Mouse (Mus musculus): ENCODE measurements around the gene Pcx. TPM values are rescaled to one million over a fixed set of nuclear protein-coding genes. Genes with fewer than 3 reads are reported as not detected.

Gene Pcx
- total and polyA plus RNA-seq, 3 experiments = 39.0 to 52.5 (median 44.8) TPM

DNA sequence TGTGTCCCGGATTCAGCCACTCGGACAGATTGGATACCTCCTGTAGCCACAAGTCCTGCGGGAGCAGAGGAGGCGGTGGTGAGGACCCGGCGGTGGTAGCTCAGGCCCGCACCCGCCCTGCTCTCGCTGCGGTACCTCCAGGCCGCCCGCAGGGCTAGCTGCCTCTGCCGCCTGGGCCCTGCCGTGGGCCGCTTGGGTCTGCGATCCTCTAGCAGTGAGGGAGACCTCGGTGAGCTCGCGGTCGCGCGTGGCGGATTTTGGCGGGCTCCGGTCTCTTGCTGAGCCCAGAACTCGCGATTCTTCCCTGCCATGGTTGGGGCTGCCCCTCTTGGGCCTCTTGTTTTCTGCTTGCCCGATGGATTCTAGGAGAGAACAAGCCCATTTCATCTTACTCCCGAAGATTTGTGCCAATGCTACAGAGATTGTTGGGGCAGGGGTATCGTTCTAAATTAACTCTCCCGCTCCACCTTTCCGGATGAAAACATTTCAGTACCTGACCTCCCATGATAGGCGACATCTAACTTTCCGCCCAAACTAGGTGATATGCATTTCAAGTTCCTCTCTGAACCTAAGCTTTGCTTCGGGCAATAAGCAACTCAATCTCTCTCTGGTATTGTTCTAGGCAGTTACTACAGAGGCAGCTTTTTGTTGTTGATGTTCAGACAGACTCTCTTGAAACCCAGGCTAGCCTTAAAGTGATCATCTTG, 115.7 kb downstream of the Pcx start:
- peak overlapping the region; percentile 97 for H3K4me3 ChIP-seq
- H3K36me3 ChIP-seq (ENCODE audit: control insufficient read depth, insufficient read depth, low read length) = no peaks in the 10 kb centered on the region
- H3K79me2 ChIP-seq (replicated peaks; ENCODE audit: control insufficient read depth, insufficient read depth, low read length) = no peaks in the 10 kb centered on the region; the same call in 1 of the 2 replicates
- H3K4me1 ChIP-seq (ENCODE audit: control insufficient read depth, insufficient read depth, low read length) = peaks cover 4% of the 10 kb centered on the region
- no peak for TF ChIP-seq POLR2A (IDR thresholded peaks at IDR 0.05; ENCODE audit: insufficient read depth, low read depth, low read length)
- TF ChIP-seq EP300 (IDR thresholded peaks at IDR 0.05; ENCODE audit: insufficient read depth, low read depth, low read length) = no peak
- TF ChIP-seq CTCF (IDR thresholded peaks at IDR 0.05) = no peak
- DNase-seq = no peak
- no peaks in the 10 kb centered on the region for H3K27me3 ChIP-seq (ENCODE audit: control insufficient read depth, insufficient read depth, low read length)
- H3K9ac ChIP-seq (ENCODE audit: low read depth, low read length) = peak overlapping the region; percentile 99
- H3K27ac ChIP-seq = peak overlapping the region; percentile 94
- 1% methylated on average over 35 of the region's 35 CpGs for WGBS
- intact Hi-C loops (cut with DNase I) = loop anchor here (5.0 to 10.0 kb wide), 3 partner anchors 129 to 336 kb away; partner anchors contain the start of genes 2010003K11Rik, Ctsf and Mrpl11

DNA sequence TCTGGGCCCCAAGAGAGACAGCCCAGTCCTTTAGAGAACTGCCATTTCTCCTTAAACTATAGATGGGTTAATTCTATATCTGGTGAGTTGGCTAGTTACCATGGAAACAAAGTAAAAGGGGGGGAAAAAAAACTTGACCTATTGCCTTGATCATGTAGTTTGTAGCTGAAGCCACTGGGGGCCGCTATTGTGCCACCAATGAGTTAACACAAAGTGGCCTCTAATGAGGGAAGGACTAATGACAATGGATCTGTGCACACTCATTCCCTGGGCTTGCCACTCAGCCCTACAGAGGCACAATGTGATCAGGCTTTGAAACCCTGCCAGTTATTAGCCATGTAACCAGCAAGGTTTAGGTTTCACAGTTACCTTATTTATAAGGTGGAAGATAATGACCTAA, 118.5 kb downstream of the Pcx start:
- H3K79me2 ChIP-seq (replicated peaks; ENCODE audit: control insufficient read depth, insufficient read depth, low read length) = no peaks in the 10 kb centered on the region; the same call in 1 of the 2 replicates
- no peaks in the 10 kb centered on the region for H3K36me3 ChIP-seq (ENCODE audit: control insufficient read depth, insufficient read depth, low read length)
- H3K4me3 ChIP-seq = no peak overlapping the region
- 0 out of 2 replicates have a peak, but pooled peaks cover under 1% of the 10 kb centered on the region for H3K27me3 ChIP-seq (ENCODE audit: control insufficient read depth, insufficient read depth, low read length)
- no peak overlapping the region for H3K9ac ChIP-seq (ENCODE audit: low read depth, low read length)
- 0% methylated on average over 1 of the region's 1 CpGs for WGBS
- intact Hi-C loops (cut with DNase I) = loop anchor here (1.0 to 10.0 kb wide), 4 partner anchors 114 to 333 kb away; partner anchors contain the start of genes 2010003K11Rik, Ctsf and Mrpl11
- H3K4me1 ChIP-seq (ENCODE audit: control insufficient read depth, insufficient read depth, low read length) = peaks cover 4% of the 10 kb centered on the region
- 0 out of 2 replicates have a peak, but pooled peaks have one; percentile 47 for TF ChIP-seq EP300 (IDR thresholded peaks at IDR 0.05; ENCODE audit: insufficient read depth, low read depth, low read length)
- peak; percentile 88 for TF ChIP-seq CTCF (IDR thresholded peaks at IDR 0.05)
- no peak for TF ChIP-seq POLR2A (IDR thresholded peaks at IDR 0.05; ENCODE audit: insufficient read depth, low read depth, low read length)
- DNase-seq = peak in 1 of 2 experiments; percentile 67
- H3K27ac ChIP-seq = no peak overlapping the region

DNA sequence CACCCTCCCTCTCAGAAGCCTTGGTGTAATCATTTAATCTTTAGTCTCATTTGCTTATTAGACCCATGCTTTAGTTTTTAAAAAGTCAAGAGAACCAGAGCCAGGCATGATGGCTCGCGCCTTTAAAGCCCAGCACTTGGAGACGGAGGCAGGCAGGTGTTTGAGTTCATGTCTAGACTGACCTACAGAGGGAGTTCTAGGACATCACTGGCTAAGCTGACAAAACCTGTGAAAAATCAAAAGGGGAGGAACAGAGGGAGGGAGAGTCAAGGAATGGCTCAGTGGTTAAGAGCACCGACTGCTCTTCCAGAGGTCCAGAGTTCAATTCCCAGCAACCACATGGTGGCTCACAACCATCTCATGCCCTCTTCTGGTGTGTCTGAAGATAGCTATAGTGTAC, 125.7 kb downstream of the Pcx start:
- Histone ChIP-seq H3K9ac (ENCODE audit: low read depth, low read length) (no peak overlapping the region), H3K27ac (no peak overlapping the region), H3K27me3 (ENCODE audit: control insufficient read depth, insufficient read depth, low read length) (peaks cover 2% of the 10 kb centered on the region; the same call in 1 of the 2 replicates), H3K79me2 (replicated peaks; ENCODE audit: control insufficient read depth, insufficient read depth, low read length) (no peaks in the 10 kb centered on the region), H3K4me3 (no peak overlapping the region), H3K4me1 (ENCODE audit: control insufficient read depth, insufficient read depth, low read length) (no peaks in the 10 kb centered on the region), H3K36me3 (ENCODE audit: control insufficient read depth, insufficient read depth, low read length) (no peaks in the 10 kb centered on the region)
- TF ChIP-seq POLR2A (IDR thresholded peaks at IDR 0.05; ENCODE audit: insufficient read depth, low read depth, low read length) (no peak), EP300 (IDR thresholded peaks at IDR 0.05; ENCODE audit: insufficient read depth, low read depth, low read length) (no peak), CTCF (IDR thresholded peaks at IDR 0.05) (no peak)
- 60% methylated on average over 4 of the region's 4 CpGs for WGBS
- intact Hi-C loops (cut with DNase I) = no loop called here
- DNase-seq = no peak

DNA sequence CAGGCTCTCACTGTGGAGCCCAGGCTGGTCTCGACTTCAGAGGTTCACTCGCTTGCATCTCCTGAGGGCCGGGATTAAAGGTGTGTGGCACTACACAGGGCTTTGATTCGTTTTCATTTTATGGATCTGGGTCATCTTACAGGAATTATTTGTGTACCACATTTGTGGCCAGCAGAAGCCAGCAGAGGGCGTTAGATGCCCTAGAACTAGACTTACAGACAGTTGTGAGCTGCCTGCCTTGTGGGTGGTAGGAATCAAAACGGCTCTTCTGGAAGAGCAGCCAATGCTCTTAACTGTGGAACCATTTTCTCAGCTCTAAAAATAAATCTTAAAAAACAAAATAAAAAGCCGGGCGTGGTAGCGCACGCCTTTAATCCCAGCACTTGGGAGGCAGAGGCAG, 134.0 kb downstream of the Pcx start:
- Histone ChIP-seq H3K4me3 (no peak overlapping the region), H3K27me3 (ENCODE audit: control insufficient read depth, insufficient read depth, low read length) (no peaks in the 10 kb centered on the region), H3K4me1 (ENCODE audit: control insufficient read depth, insufficient read depth, low read length) (no peaks in the 10 kb centered on the region), H3K9ac (ENCODE audit: low read depth, low read length) (no peak overlapping the region), H3K36me3 (ENCODE audit: control insufficient read depth, insufficient read depth, low read length) (no peaks in the 10 kb centered on the region), H3K27ac (no peak overlapping the region), H3K79me2 (replicated peaks; ENCODE audit: control insufficient read depth, insufficient read depth, low read length) (no peaks in the 10 kb centered on the region)
- intact Hi-C loops (cut with DNase I) = no loop called here
- TF ChIP-seq EP300 (IDR thresholded peaks at IDR 0.05; ENCODE audit: insufficient read depth, low read depth, low read length) (no peak), CTCF (IDR thresholded peaks at IDR 0.05) (0 out of 2 replicates have a peak, but pooled peaks have one; percentile 9), POLR2A (IDR thresholded peaks at IDR 0.05; ENCODE audit: insufficient read depth, low read depth, low read length) (no peak)
- WGBS = 44% methylated on average over 10 of the region's 10 CpGs
- DNase-seq = no peak

DNA sequence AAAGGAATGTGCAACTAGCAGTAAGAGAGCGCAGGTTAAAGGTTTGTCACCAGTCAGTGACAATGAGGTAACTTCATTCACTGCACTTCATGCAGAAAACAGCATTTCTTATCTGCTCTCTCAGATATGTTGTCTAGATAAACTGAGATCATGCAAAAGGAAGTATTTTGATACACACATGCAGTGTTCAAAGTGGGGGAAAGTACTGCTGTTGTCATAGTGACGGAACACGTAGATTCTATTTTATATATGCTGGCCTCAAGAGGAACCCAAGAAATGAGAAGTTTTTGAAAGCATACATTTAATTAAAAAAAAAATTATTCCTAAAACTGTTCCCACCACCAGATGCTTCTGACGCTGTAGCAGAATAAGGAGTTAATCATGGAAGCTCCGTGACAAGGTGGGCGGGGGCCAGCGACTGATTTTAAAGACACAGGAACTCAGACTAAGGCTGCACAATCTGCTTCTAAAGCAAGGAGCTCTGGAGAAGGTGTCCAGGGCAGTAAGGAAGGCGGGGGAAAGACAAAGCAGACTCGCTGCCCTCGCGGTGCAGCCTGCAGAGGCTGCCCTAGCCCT, 136.7 kb downstream of the Pcx start:
- no peak overlapping the region for H3K9ac ChIP-seq (ENCODE audit: low read depth, low read length)
- H3K27ac ChIP-seq = no peak overlapping the region
- 71% methylated on average over 11 of the region's 11 CpGs for WGBS
- H3K27me3 ChIP-seq (ENCODE audit: control insufficient read depth, insufficient read depth, low read length) = no peaks in the 10 kb centered on the region
- TF ChIP-seq EP300 (IDR thresholded peaks at IDR 0.05; ENCODE audit: insufficient read depth, low read depth, low read length) (no peak), POLR2A (IDR thresholded peaks at IDR 0.05; ENCODE audit: insufficient read depth, low read depth, low read length) (no peak), CTCF (IDR thresholded peaks at IDR 0.05) (no peak)
- intact Hi-C loops (cut with DNase I) = no loop called here
- no peak overlapping the region for H3K4me3 ChIP-seq
- no peaks in the 10 kb centered on the region for H3K79me2 ChIP-seq (replicated peaks; ENCODE audit: control insufficient read depth, insufficient read depth, low read length)
- H3K4me1 ChIP-seq (ENCODE audit: control insufficient read depth, insufficient read depth, low read length) = no peaks in the 10 kb centered on the region
- DNase-seq = no peak
- H3K36me3 ChIP-seq (ENCODE audit: control insufficient read depth, insufficient read depth, low read length) = no peaks in the 10 kb centered on the region

DNA sequence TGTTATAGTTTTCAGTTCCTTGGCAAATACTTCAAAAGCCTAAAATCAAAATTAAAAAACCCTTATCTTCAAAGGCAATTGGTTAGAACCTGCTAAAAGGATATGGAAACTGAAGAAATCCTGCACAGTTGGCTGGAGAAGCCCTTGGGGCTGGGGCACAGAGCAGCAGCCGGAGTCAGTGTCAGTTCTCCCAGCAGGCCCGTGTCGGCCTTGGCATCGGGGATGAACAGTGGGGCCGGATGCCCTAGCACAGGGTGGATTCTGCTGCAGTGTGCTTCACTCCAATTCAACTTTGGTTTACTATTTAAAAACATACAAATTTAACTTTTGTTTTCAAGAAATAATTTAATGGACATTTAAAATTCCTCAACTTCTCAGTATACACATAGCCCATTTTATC, 147.9 kb downstream of the Pcx start:
- WGBS = 91% methylated on average over 5 of the region's 5 CpGs
- intact Hi-C loops (cut with DNase I) = no loop called here
- H3K79me2 ChIP-seq (replicated peaks; ENCODE audit: control insufficient read depth, insufficient read depth, low read length) = no peaks in the 10 kb centered on the region

More for the DNA sequence above, 147.9 kb downstream of the Pcx start:
- TF ChIP-seq POLR2A (IDR thresholded peaks at IDR 0.05; ENCODE audit: insufficient read depth, low read depth, low read length) (no peak), EP300 (IDR thresholded peaks at IDR 0.05; ENCODE audit: insufficient read depth, low read depth, low read length) (no peak), CTCF (IDR thresholded peaks at IDR 0.05) (no peak)
- no peak overlapping the region for H3K4me3 ChIP-seq
- H3K27ac ChIP-seq = no peak overlapping the region
- H3K27me3 ChIP-seq (ENCODE audit: control insufficient read depth, insufficient read depth, low read length) = peaks cover 2% of the 10 kb centered on the region; the same call in 1 of the 2 replicates
- H3K4me1 ChIP-seq (ENCODE audit: control insufficient read depth, insufficient read depth, low read length) = no peaks in the 10 kb centered on the region
- no peaks in the 10 kb centered on the region for H3K36me3 ChIP-seq (ENCODE audit: control insufficient read depth, insufficient read depth, low read length)
- no peak overlapping the region for H3K9ac ChIP-seq (ENCODE audit: low read depth, low read length)
- no peak for DNase-seq

Data from heart, adult 2 months (tissue).